Mouse (Mus musculus): ENCODE results near the gene Adam1a.
"Not testable (repeated sequence)": the region's sequence is repeated elsewhere in the genome, so short reads cannot be mapped to it uniquely, and the experiment has no call there.

Adam1a gene

DNA sequence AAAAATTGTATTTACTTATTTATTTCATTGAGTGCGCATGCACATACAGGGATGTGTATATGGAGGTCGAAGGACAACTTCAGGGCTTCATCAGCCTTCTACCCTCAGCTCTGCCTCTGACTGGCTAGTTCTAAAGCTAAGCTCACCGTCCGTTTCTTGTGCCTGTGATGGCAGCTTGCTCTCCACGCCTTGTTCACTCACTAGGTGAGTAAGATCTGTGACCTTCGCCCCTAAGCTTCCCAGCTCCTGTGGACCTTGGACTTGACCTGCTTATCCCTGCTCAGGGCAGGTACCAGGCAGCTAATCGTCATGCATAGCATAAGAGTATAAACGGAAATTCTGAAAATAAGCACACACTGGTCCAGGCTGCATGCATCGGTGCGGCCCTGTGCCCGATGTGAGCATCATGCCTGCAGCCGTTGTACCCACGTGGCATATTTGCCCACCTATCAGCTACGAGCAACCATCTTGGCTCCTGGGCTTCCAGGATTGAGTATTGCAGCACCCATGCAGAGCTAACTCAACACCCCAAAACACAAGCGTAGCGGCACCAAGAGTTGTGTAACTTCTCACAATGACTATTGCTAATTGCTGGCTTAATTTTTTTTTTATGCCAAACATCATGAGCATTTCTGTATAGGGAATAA, 20.9 kb upstream of the Adam1a start:
- ATAC-seq (ENCODE audit: insufficient number of reproducible peaks, low FRiP score, low TSS enrichment): no peak

DNA sequence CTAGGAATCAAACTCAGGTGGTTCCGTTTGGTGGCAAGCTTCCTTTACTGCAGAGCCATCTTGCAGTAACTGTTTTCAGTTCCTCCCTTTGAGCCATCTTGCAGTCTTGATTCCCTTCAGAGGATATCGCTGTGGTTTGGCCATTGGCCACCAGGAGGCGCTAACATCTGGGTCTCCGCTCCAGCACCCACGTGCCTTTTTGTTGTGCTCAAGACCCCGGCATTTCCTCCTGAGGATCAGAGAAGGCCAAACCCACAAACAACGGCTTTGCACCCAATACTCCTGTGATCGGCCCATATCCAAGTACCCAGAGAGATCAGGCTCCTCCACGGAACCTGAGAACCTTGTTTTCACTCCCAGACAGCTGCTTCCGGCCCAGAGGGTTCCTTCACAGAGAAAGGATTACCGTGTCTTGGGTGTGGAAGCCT, 19.2 kb upstream of the Adam1a start:
- no peak for ATAC-seq (ENCODE audit: insufficient number of reproducible peaks, low FRiP score, low TSS enrichment)

GRCm38 (mm10) chr5:121562436-121562835, 17.2 kb upstream of the Adam1a start:
- ATAC-seq (ENCODE audit: insufficient number of reproducible peaks, low FRiP score, low TSS enrichment): no peak

DNA sequence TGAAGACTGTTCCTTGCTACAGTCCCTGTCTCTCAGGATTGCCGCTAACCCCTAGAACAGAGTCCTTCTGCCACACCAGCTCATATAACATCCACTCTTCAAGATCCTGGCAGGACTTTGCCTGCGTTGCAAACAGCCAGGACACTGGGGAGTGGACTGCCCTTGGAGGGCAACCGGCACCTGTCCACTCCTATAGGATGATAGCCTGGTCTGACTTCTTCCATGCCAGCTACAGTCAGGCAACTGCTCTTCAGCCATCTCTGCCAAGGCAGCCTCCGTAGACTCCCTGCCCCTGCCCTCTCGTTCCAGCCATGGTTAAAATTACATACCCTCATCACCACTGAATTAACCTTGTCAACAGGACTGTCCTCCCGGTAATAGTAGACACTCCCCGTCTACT, 3.9 kb upstream of the Adam1a start:
- ATAC-seq (ENCODE audit: insufficient number of reproducible peaks, low FRiP score, low TSS enrichment): no peak

DNA sequence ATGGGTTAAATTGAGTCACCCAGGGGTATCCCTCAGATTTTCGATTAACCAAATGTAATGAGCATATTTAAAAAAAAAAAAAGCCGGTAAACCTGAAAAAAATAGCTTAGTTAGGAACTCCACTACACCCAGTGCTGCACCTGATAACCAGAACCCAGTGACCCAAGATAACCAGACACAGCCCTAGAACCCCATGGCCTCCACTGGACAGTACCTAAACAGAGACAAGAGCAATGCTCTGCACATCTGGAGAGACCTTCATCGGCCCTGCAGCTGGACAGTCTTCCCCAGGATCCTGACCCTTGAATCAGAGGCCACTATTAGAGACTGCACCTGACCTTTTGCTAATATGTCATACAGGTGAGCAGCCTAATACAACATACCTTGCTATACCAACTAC, 1.8 kb upstream of the Adam1a start:
- no peak for ATAC-seq (ENCODE audit: insufficient number of reproducible peaks, low FRiP score, low TSS enrichment)

DNA sequence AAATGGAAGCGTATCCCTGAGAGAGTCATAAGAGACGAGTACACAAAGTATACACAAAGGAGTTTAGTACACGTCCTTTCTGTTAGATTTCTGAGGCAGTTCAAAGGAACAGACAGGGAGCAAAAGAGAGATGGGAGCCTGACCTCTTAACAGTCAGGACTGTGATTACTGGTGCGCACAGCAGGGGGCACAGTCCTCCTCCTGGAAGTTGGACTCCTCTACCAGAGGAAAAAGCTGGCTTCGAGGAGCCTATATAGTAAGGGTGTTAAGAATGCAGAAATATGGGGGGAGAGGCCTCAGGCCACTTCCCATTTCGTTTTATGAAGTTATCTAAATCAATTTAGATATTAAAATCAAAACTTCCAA, 1.2 kb upstream of the Adam1a start:
- no peak for ATAC-seq (ENCODE audit: insufficient number of reproducible peaks, low FRiP score, low TSS enrichment)

DNA sequence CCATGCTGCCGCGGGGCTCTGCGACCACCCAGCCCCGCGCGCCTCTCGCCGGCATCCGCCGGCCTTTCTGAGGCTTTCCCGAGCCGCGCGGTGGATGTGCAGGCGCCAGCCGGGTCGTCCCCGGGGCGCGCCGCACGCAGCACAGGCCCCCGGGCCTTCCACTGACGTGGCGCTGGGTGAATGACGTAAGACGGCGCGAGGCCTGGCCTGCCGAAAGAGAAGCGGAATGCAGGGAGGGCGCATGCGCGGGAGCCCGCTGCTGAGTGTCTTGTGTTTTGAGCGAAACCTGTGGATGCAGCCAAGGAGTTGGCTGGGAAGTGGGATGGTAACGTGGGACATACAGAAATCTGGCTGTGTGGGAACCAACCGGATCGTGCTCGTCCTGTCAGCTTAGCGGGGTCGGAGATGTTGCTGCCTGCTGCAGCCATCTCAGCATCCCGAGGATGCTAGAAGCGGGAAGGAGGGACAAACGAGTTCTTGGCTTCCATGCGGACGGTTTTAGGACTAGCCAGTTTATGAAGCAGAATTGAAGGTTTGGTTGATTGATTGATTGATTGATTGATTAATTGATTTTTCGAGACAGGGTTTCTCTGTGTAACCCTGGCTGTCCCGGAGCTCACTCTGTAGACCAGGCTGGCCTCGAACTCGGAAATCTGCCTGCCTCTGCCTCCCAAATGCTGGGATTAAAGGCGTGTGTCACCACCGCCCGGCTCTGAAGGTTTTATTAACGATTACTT, 679 bp upstream of the Adam1a start, which contains the start of gene Mapkapk5:
Mapkapk5 (minus strand) TSS at position 113 of the 737 bp plus-strand sequence.
- ATAC-seq (ENCODE audit: insufficient number of reproducible peaks, low FRiP score, low TSS enrichment): peak; percentile 91

GRCm38 (mm10) chr5:121543370-121543769, 1.9 kb downstream of the Adam1a start:
- ATAC-seq (ENCODE audit: insufficient number of reproducible peaks, low FRiP score, low TSS enrichment): no peak

GRCm38 (mm10) chr5:121541235-121541634, 4.0 kb downstream of the Adam1a start:
- no peak for ATAC-seq (ENCODE audit: insufficient number of reproducible peaks, low FRiP score, low TSS enrichment)

- no peak for ATAC-seq (ENCODE audit: insufficient number of reproducible peaks, low FRiP score, low TSS enrichment)
Measured at GRCm38 (mm10) chr5:121540066-121540465, 5.2 kb downstream of the Adam1a start.

DNA sequence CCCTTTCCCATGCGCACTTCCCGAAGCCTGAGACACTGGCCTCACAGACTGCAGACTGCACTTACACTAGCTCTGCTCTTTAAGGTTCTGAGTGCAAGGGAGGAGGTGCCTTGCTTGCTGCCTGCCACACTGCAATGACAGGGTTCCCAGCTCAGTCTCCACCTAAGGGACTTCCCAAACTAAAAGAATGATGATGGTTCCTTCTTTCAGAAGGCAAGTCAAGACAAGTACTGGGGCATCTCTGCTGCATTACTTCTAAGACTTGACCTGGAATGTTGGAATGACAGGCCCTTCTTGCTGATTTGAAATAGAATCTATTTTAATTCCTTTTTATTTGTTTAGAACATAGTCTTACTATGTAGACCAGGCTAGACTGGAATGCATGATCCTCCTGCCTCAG, 7.7 kb downstream of the Adam1a start:
- no peak for ATAC-seq (ENCODE audit: insufficient number of reproducible peaks, low FRiP score, low TSS enrichment)

GRCm38 (mm10) chr5:121536921-121537555, 8.2 kb downstream of the Adam1a start:
- ATAC-seq (ENCODE audit: insufficient number of reproducible peaks, low FRiP score, low TSS enrichment): no peak

DNA sequence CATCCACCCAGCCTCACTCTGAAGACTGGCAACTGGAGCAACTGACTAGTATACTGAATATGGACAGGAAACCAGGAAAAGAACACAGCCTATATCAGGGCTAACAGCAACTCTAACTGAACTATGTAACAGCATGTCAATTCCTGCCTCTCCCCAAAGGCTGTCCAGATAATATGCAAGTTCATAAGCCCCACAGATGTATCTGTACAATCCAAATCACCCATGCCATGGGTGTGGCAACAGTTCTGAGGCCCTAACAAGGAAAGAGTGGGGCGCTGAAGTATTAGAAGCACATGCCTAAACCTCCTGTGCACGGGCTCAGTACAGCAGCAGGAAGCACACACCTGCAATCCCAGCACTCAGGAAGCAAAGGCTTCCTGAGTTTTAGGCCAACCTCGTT, 10.2 kb downstream of the Adam1a start:
- no peak for ATAC-seq (ENCODE audit: insufficient number of reproducible peaks, low FRiP score, low TSS enrichment)

- no peak for ATAC-seq (ENCODE audit: insufficient number of reproducible peaks, low FRiP score, low TSS enrichment)
Measured at GRCm38 (mm10) chr5:121534521-121534920, 10.8 kb downstream of the Adam1a start.

GRCm38 (mm10) chr5:121526961-121527360, 18.3 kb downstream of the Adam1a start:
- ATAC-seq (ENCODE audit: insufficient number of reproducible peaks, low FRiP score, low TSS enrichment): no peak

DNA sequence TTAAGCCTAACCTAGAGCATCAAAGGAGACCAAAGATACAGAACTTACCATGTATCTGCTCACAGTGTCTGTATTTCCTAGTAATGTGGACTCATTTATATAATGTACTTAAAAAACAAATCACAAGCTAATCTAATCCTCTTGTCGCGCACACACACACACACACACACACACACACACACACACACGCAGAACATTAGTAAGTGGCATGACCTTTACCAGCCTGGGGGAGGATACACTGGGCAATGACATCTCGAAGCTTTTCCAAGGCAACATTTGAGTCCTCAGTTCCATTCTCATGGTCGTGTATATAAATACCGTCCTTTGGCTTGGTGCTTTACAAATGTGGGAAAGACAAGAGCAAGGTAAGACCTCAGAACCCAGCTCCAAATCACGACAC, 18.8 kb downstream of the Adam1a start:
- no peak for ATAC-seq (ENCODE audit: insufficient number of reproducible peaks, low FRiP score, low TSS enrichment)

DNA sequence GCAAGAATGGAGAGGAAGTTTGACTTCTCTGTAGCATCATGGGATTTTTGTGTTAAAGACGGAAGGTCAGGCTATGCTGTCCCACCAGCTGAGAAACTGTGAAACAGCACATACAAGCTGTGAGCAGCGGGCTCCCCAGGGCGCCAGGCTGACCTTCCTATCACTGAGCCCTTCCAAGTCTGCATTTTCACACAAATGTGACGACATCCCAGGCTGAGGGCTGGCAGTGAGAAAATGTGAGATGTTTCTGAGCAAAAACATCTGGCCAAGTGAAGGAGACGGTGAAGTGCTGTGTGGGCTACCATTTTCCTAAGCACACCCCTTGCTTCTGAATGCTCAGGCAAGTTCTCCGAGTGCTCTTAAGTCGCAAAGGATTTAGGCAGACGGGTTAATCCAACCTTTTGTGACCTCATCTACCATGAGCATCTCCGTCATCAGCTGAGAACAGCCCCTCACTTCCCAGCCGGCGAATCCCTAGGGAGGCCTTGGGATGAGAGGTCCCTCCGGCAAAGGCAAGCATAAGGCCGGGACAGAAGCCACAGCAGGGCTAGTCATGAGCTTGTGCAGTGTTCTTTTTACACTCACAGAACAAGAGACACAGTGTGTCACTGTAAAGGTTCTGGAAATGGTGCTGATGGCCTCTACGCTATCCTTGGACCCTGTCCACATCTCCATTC, 19.4 kb downstream of the Adam1a start:
- no peak for ATAC-seq (ENCODE audit: insufficient number of reproducible peaks, low FRiP score, low TSS enrichment)

- not testable (repeated sequence) for ATAC-seq (ENCODE audit: insufficient number of reproducible peaks, low FRiP score, low TSS enrichment)
Measured at GRCm38 (mm10) chr5:121519758-121520157, 25.5 kb downstream of the Adam1a start.

- ATAC-seq (ENCODE audit: insufficient number of reproducible peaks, low FRiP score, low TSS enrichment): no peak
Measured at GRCm38 (mm10) chr5:121518983-121519382, 26.3 kb downstream of the Adam1a start.

DNA sequence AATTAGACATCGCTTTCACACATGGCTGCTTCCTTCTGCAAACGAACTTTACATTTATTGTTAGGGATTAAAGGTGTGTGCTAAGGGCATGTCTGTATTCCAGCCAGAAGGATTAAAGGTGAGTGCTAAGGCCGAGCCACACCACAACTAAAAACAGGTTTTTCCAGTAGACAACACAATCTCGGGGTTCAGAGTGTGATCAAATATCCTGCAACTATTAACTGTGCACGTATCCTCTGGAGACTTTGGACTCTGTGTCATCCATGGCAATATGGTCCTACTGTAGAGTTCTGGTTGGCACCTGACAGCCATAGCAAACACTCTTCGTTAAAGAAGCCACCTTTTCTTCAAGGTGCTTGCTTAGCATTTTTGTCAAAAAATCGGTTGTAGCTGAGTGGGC, 35.3 kb downstream of the Adam1a start:
- ATAC-seq (ENCODE audit: insufficient number of reproducible peaks, low FRiP score, low TSS enrichment): no peak

GRCm38 (mm10) chr5:121506846-121507245, 38.4 kb downstream of the Adam1a start:
- no peak for ATAC-seq (ENCODE audit: insufficient number of reproducible peaks, low FRiP score, low TSS enrichment)

Data from cerebellum, adult (tissue).